ENCODE assay signal across 9 mouse cellular contexts in the genomic region with DNA sequence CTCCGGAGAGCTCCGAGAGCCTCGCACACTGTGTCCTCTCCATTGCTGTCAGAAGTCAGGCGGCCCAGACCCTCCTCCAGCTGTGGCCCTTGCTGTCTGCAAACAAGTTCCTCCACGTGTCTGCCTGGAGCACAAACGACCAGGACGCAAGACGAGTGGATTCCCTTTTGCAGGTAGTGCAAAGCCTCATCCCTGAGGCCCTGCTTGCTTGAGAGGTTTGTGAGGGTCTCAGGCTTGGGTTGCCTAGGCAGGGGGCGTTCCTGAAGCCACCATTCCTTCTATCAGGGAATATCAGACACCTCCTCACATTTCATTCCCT. TPM values are rescaled to one million over a fixed set of nuclear protein-coding genes. Genes with fewer than 3 reads are reported as not detected.
DNase-seq lines count a peak whose midpoint lies in the region; ATAC-seq and TF ChIP-seq lines count a peak whose summit lies in the region.
"Had no signal": no experiment of that assay in that cellular context is flagged by ENCODE, and none has a peak within 500 bp of the region (broad histone marks: within the 10 kb centered on the region; RNA-seq: fewer than 3 reads in every experiment).

No protein-coding gene starts in this region.

- H3K4me2 ChIP-seq in heart, postnatal 0 days (ENCODE audit: low read depth, low read length), result peak overlapping the region; percentile 47
- H3K4me2 ChIP-seq in embryonic facial prominence, embryonic 11.5 days (ENCODE audit: low read depth, low read length), result peak overlapping the region; percentile 64
- H3K4me2 ChIP-seq in hindbrain, embryonic 16.5 days (ENCODE audit: low read length), result peak overlapping the region; percentile 87
- peak overlapping the region; percentile 66 for H3K4me2 ChIP-seq in midbrain, embryonic 15.5 days

- no peaks in the 10 kb centered on the region for H3K4me1 ChIP-seq in heart, postnatal 0 days (ENCODE audit: control insufficient read depth, insufficient read depth)
- no peaks in the 10 kb centered on the region for H3K4me1 ChIP-seq in embryonic facial prominence, embryonic 11.5 days (ENCODE audit: control insufficient read depth, insufficient read depth, low read length)
- H3K4me1 ChIP-seq in hindbrain, embryonic 16.5 days (ENCODE audit: control insufficient read depth, insufficient read depth, low read depth, low read length), result peaks cover 7% of the 10 kb centered on the region; the same call in 1 of the 2 replicates
- peaks cover 7% of the 10 kb centered on the region for H3K4me1 ChIP-seq in midbrain, embryonic 15.5 days

- no peak overlapping the region for H3K27ac ChIP-seq in heart, postnatal 0 days (ENCODE audit: low read depth)
- H3K27ac ChIP-seq in embryonic facial prominence, embryonic 11.5 days (replicated peaks; ENCODE audit: low read depth, low read length), result no peak overlapping the region
- no peak overlapping the region for H3K27ac ChIP-seq in hindbrain, embryonic 16.5 days (ENCODE audit: low read depth, low read length)
- H3K27ac ChIP-seq in midbrain, embryonic 15.5 days, result no peak overlapping the region

- 5% methylated on average over 6 of the region's 9 CpGs for WGBS in heart, postnatal 0 days
- 4% methylated on average over 9 of the region's 9 CpGs for WGBS in embryonic facial prominence, embryonic 11.5 days
- WGBS in hindbrain, embryonic 16.5 days, result 4% methylated on average over 8 of the region's 9 CpGs
- 4% methylated on average over 9 of the region's 9 CpGs for WGBS in midbrain, embryonic 15.5 days

- H3K36me3 ChIP-seq in heart, postnatal 0 days (replicated peaks; ENCODE audit: control insufficient read depth, insufficient read depth, low read length), result no peaks in the 10 kb centered on the region
- H3K36me3 ChIP-seq in embryonic facial prominence, embryonic 11.5 days (replicated peaks; ENCODE audit: control insufficient read depth, insufficient read depth, low read depth, low read length), result no peaks in the 10 kb centered on the region
- H3K36me3 ChIP-seq in hindbrain, embryonic 16.5 days (ENCODE audit: control insufficient read depth, insufficient read depth, low read length), result no peaks in the 10 kb centered on the region
- H3K36me3 ChIP-seq in midbrain, embryonic 15.5 days (replicated peaks), result no peaks in the 10 kb centered on the region

- no peak for TF ChIP-seq EP300 in heart, postnatal 0 days (IDR thresholded peaks at IDR 0.05; ENCODE audit: low read depth)

- TF ChIP-seq CTCF in heart, postnatal 0 days (IDR thresholded peaks at IDR 0.05; ENCODE audit: low read depth), result no peak

- H3K9me3 ChIP-seq in heart, postnatal 0 days (replicated peaks; ENCODE audit: control insufficient read depth, low read length), result no peaks in the 10 kb centered on the region
- no peaks in the 10 kb centered on the region for H3K9me3 ChIP-seq in embryonic facial prominence, embryonic 11.5 days (replicated peaks; ENCODE audit: control insufficient read depth, low read length)
- no peaks in the 10 kb centered on the region for H3K9me3 ChIP-seq in hindbrain, embryonic 16.5 days (ENCODE audit: control insufficient read depth, low read length)
- no peaks in the 10 kb centered on the region for H3K9me3 ChIP-seq in midbrain, embryonic 15.5 days

- no peak for DNase-seq in heart, postnatal 0 days (ENCODE audit: low spot score)
- no peak for DNase-seq in heart, postnatal 14 days
- no peak for DNase-seq in embryonic facial prominence, embryonic 11.5 days (ENCODE audit: low spot score)
- no peak for DNase-seq in ovary, postnatal 14 days (ENCODE audit: low spot score)
- no peak for DNase-seq in gastrocnemius, postnatal 10 days

- intact Hi-C loops in heart, postnatal 14 days (cut with DNase I), result no loop called here

- H3K4me3 ChIP-seq in heart, postnatal 0 days (ENCODE audit: low read depth, low read length), result peak overlapping the region; percentile 10; the same call in 1 of the 2 replicates
- H3K4me3 ChIP-seq in embryonic facial prominence, embryonic 11.5 days (ENCODE audit: low read depth, low read length), result peak overlapping the region; percentile 31
- H3K4me3 ChIP-seq in hindbrain, embryonic 16.5 days (ENCODE audit: low read length), result peak overlapping the region; percentile 50
- peak overlapping the region; percentile 37 for H3K4me3 ChIP-seq in midbrain, embryonic 15.5 days

- H3K9ac ChIP-seq in heart, postnatal 0 days (replicated peaks; ENCODE audit: low read depth, low read length), result no peak overlapping the region
- no peak overlapping the region for H3K9ac ChIP-seq in embryonic facial prominence, embryonic 11.5 days (replicated peaks; ENCODE audit: low read length)
- H3K9ac ChIP-seq in hindbrain, embryonic 16.5 days (ENCODE audit: low read depth, low read length), result peak overlapping the region; percentile 57; the same call in 1 of the 2 replicates
- no peak overlapping the region for H3K9ac ChIP-seq in midbrain, embryonic 15.5 days

- H3K27me3 ChIP-seq in heart, postnatal 0 days (ENCODE audit: control insufficient read depth, insufficient read depth, low read length), result peaks cover 45% of the 10 kb centered on the region
- peaks cover 15% of the 10 kb centered on the region for H3K27me3 ChIP-seq in embryonic facial prominence, embryonic 11.5 days (ENCODE audit: control insufficient read depth, insufficient read depth, low read length)
- H3K27me3 ChIP-seq in hindbrain, embryonic 16.5 days (replicated peaks; ENCODE audit: control insufficient read depth, insufficient read depth, low read length), result peaks cover 32% of the 10 kb centered on the region
- H3K27me3 ChIP-seq in midbrain, embryonic 15.5 days (replicated peaks), result peaks cover 40% of the 10 kb centered on the region

- ATAC-seq in heart, postnatal 0 days (ENCODE audit: insufficient read depth, low read depth), result no peak
- no peak for ATAC-seq in embryonic facial prominence, embryonic 11.5 days (replicated peaks; ENCODE audit: insufficient number of reproducible peaks, low FRiP score, low TSS enrichment, low read depth)
- no peak for ATAC-seq in hindbrain, embryonic 16.5 days
- ATAC-seq in midbrain, embryonic 15.5 days (replicated peaks), result no peak
- no peak for ATAC-seq in granulocyte monocyte progenitor cell, adult 5-6 weeks (replicated peaks; ENCODE audit: poor library complexity, severe bottlenecking)

RNA-seq across cellular contexts. Expression of a gene that starts 0.3 kb away (rescaled TPM):
- total RNA-seq in heart, postnatal 0 days (2014; rRNA removed; ENCODE audit: low replicate concordance), result 0.15 TPM in 1 of 2 replicates, not detected in the other
- not detected in 2 replicates for polyA plus RNA-seq in heart, postnatal 0 days (2015; fragmentation: Nextera tagmentation; extraction: Ambion mirVana)
- not detected for total RNA-seq in heart, postnatal 14 days (2021)
- polyA plus RNA-seq in embryonic facial prominence, embryonic 11.5 days (2014; fragmentation: Nextera tagmentation; extraction: Ambion mirVana), result not detected in 2 replicates
- polyA plus RNA-seq in hindbrain, embryonic 16.5 days (2015; fragmentation: Nextera tagmentation; extraction: Ambion mirVana), result 0.46 and 0.50 TPM in 2 replicates
- 0.19 and 0.20 TPM in 2 replicates for polyA plus RNA-seq in midbrain, embryonic 15.5 days (2015; fragmentation: Nextera tagmentation; extraction: Ambion mirVana)
- under 1 TPM; 0.81 to 0.96 TPM for total RNA-seq in gastrocnemius, postnatal 10 days (2021)
- not detected in 2 replicates for total RNA-seq in granulocyte monocyte progenitor cell, adult 5-6 weeks (2014; fragmentation: Nextera tagmentation)
- not detected in 2 replicates for total RNA-seq in granulocyte monocyte progenitor cell, adult 5-6 weeks (2017)
- total RNA-seq: neutrophil, adult 5-6 weeks had no signal

RNA-seq across cellular contexts. Expression of a gene that starts 10.8 kb away (rescaled TPM):
- 1.1 TPM in 2 replicates for total RNA-seq in heart, postnatal 0 days (2014; rRNA removed; ENCODE audit: low replicate concordance)
- polyA plus RNA-seq in heart, postnatal 0 days (2015; fragmentation: Nextera tagmentation; extraction: Ambion mirVana), result 0.29 and 0.36 TPM in 2 replicates
- total RNA-seq in heart, postnatal 14 days (2021), result under 1 TPM; 0.61 to 0.69 TPM
- polyA plus RNA-seq in embryonic facial prominence, embryonic 11.5 days (2014; fragmentation: Nextera tagmentation; extraction: Ambion mirVana), result 4.8 and 5.6 TPM in 2 replicates
- polyA plus RNA-seq in hindbrain, embryonic 16.5 days (2015; fragmentation: Nextera tagmentation; extraction: Ambion mirVana), result 4.5 and 5.0 TPM in 2 replicates
- polyA plus RNA-seq in midbrain, embryonic 15.5 days (2015; fragmentation: Nextera tagmentation; extraction: Ambion mirVana), result 4.5 and 5.3 TPM in 2 replicates
- 1 to 10 TPM; 1.2 TPM for total RNA-seq in gastrocnemius, postnatal 10 days (2021)
- total RNA-seq in granulocyte monocyte progenitor cell, adult 5-6 weeks (2014; fragmentation: Nextera tagmentation), result 0.92 TPM in 1 of 2 replicates, not detected in the other
- 0.13 TPM in 1 of 2 replicates, not detected in the other for total RNA-seq in granulocyte monocyte progenitor cell, adult 5-6 weeks (2017)

RNA-seq across cellular contexts. Expression of a gene that starts 37.0 kb away (rescaled TPM):
- total RNA-seq in heart, postnatal 0 days (2014; rRNA removed; ENCODE audit: low replicate concordance), result 4.6 and 4.8 TPM in 2 replicates
- polyA plus RNA-seq in heart, postnatal 0 days (2015; fragmentation: Nextera tagmentation; extraction: Ambion mirVana), result 2.7 and 3.6 TPM in 2 replicates
- 1 to 10 TPM; 1.7 to 2.1 TPM for total RNA-seq in heart, postnatal 14 days (2021)
- polyA plus RNA-seq in embryonic facial prominence, embryonic 11.5 days (2014; fragmentation: Nextera tagmentation; extraction: Ambion mirVana), result 8.1 and 12.9 TPM in 2 replicates
- polyA plus RNA-seq in hindbrain, embryonic 16.5 days (2015; fragmentation: Nextera tagmentation; extraction: Ambion mirVana), result 93.2 and 93.9 TPM in 2 replicates
- polyA plus RNA-seq in midbrain, embryonic 15.5 days (2015; fragmentation: Nextera tagmentation; extraction: Ambion mirVana), result 86.9 and 95.6 TPM in 2 replicates
- 1 to 10 TPM; 2.6 to 3.0 TPM for total RNA-seq in gastrocnemius, postnatal 10 days (2021)
- total RNA-seq in granulocyte monocyte progenitor cell, adult 5-6 weeks (2014; fragmentation: Nextera tagmentation), result not detected in 2 replicates
- total RNA-seq in granulocyte monocyte progenitor cell, adult 5-6 weeks (2017), result not detected in 2 replicates
